Mouse (Mus musculus): ENCODE measurements at regions not wholly inside any gene's neighbourhood (a gene's known extent, or its start where the extent isn't known, plus 50 kb on each side); places are given as distances from the start of the nearest gene placed in this dataset.

DNA sequence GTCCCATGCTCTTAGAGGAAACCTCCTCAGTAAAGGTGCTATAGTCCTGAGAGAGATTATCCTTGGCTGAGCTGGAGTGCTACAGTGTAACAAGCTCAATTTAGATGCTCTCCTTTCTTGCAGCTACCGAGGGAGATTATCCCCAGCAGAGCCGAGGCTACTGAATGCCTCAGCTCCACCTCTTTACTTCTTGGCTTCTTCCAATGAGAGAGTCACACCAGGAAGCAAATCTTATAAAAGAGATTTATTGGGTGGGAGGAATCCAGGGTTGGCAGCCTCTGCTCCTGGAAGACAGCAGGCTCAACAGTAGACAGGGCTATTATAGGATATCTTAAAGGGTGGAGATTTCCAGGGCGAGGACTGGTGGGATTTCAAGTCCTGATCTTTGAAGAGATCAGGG lies 75.7 kb upstream of the Tnfaip3 start:
- WGBS = 60% methylated on average over 3 of the region's 3 CpGs
- TF ChIP-seq EP300 (IDR thresholded peaks at IDR 0.05; ENCODE audit: low read depth) = no peak
- no peak for TF ChIP-seq CTCF (IDR thresholded peaks at IDR 0.05; ENCODE audit: low read depth)

DNA sequence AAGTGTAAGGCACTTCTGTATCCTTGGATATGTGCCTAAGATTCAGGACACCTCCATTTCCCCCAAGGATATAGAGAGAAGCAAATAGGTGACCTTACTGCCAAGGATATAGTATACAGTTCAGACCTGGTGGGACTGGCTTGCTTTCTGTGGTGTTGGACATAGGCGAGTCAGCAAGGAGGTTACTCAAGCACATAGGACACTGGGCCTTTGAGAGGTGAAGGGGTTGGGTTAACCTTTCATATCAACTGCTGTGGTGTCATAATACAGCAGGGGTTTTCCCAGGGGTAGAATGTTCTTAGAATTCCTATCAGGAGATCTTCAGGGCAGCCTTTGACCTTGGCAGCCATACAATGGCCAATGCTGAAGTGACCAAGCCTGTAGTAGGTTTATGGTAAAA lies 71.5 kb upstream of the Tnfaip3 start:
- Histone ChIP-seq H3K4me1 (ENCODE audit: control insufficient read depth, insufficient read depth) (no peaks in the 10 kb centered on the region), H3K4me3 (ENCODE audit: low read depth, low read length) (no peak overlapping the region), H3K36me3 (replicated peaks; ENCODE audit: control insufficient read depth, insufficient read depth, low read length) (no peaks in the 10 kb centered on the region), H3K9ac (replicated peaks; ENCODE audit: low read depth, low read length) (no peak overlapping the region), H3K9me3 (replicated peaks; ENCODE audit: control insufficient read depth, low read length) (no peaks in the 10 kb centered on the region), H3K4me2 (ENCODE audit: low read depth, low read length) (no peak overlapping the region), H3K27ac (ENCODE audit: low read depth) (no peak overlapping the region), H3K27me3 (ENCODE audit: control insufficient read depth, insufficient read depth, low read length) (no peaks in the 10 kb centered on the region)
- DNase-seq (ENCODE audit: low spot score) (no peak), ATAC-seq (ENCODE audit: insufficient read depth, low read depth) (no peak)
- 75% methylated on average over 1 of the region's 1 CpGs for WGBS
- no peak for TF ChIP-seq CTCF (IDR thresholded peaks at IDR 0.05; ENCODE audit: low read depth)
- TF ChIP-seq EP300 (IDR thresholded peaks at IDR 0.05; ENCODE audit: low read depth) = no peak

More for the DNA sequence above, 75.7 kb upstream of the Tnfaip3 start:
- peaks cover 6% of the 10 kb centered on the region; the same call in 1 of the 2 replicates for H3K4me1 ChIP-seq (ENCODE audit: control insufficient read depth, insufficient read depth)
- DNase-seq (ENCODE audit: low spot score) (no peak), ATAC-seq (ENCODE audit: insufficient read depth, low read depth) (no peak)
- H3K27me3 ChIP-seq (ENCODE audit: control insufficient read depth, insufficient read depth, low read length) = no peaks in the 10 kb centered on the region
- no peak overlapping the region for H3K9ac ChIP-seq (replicated peaks; ENCODE audit: low read depth, low read length)
- no peaks in the 10 kb centered on the region for H3K36me3 ChIP-seq (replicated peaks; ENCODE audit: control insufficient read depth, insufficient read depth, low read length)
- no peak overlapping the region for H3K4me2 ChIP-seq (ENCODE audit: low read depth, low read length)
- H3K9me3 ChIP-seq (replicated peaks; ENCODE audit: control insufficient read depth, low read length) = no peaks in the 10 kb centered on the region
- H3K27ac ChIP-seq (ENCODE audit: low read depth) = no peak overlapping the region
- H3K4me3 ChIP-seq (ENCODE audit: low read depth, low read length) = no peak overlapping the region

DNA sequence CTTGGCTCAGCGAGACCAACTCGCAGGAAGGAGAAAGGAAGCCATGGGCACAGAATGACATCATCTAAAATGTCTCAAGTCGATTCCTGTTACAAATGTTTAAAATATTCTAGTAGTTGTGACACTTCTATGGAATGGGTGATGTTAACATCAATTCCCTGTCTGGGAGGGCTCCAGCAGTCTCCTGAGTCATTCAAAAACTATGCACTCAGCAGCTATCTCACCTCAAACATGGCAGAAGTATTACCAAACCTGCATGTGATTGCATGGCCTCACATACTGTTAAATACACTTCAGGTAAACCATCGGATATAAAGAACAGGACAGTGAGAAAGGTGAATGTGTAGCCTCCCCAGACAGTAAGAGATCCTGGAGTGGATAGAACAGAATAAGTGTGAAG lies 66.7 kb upstream of the Tnfaip3 start:
- no peak for DNase-seq (ENCODE audit: low spot score)
- no peak overlapping the region for H3K4me3 ChIP-seq (ENCODE audit: low read depth, low read length)
- TF ChIP-seq CTCF (IDR thresholded peaks at IDR 0.05; ENCODE audit: low read depth) = no peak
- TF ChIP-seq EP300 (IDR thresholded peaks at IDR 0.05; ENCODE audit: low read depth) = no peak
- no peak overlapping the region for H3K4me2 ChIP-seq (ENCODE audit: low read depth, low read length)
- H3K9me3 ChIP-seq (replicated peaks; ENCODE audit: control insufficient read depth, low read length) = no peaks in the 10 kb centered on the region
- 64% methylated on average over 4 of the region's 4 CpGs for WGBS
- no peak for ATAC-seq (ENCODE audit: insufficient read depth, low read depth)
- no peaks in the 10 kb centered on the region for H3K36me3 ChIP-seq (replicated peaks; ENCODE audit: control insufficient read depth, insufficient read depth, low read length)
- no peak overlapping the region for H3K27ac ChIP-seq (ENCODE audit: low read depth)
- H3K9ac ChIP-seq (replicated peaks; ENCODE audit: low read depth, low read length) = no peak overlapping the region
- H3K27me3 ChIP-seq (ENCODE audit: control insufficient read depth, insufficient read depth, low read length) = no peaks in the 10 kb centered on the region
- H3K4me1 ChIP-seq (ENCODE audit: control insufficient read depth, insufficient read depth) = no peaks in the 10 kb centered on the region

DNA sequence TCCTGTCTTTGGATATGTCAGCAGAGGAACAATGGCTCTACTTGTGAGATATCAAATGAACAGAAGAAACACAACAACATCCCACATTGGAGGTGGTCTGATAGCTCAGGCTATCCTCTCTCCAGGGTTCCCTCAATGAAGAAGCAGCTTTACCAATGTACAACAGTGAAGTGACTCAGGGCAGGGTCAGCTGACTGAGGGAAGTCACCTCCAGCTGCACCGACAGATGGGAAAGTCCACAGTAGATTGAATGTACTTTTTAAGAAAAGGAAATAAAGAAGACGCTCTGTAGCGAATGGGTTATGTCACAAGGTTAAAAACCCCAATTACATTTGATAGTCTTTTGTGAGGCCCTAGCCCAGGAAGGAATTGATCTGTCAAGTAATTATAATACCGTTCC lies 62.6 kb upstream of the Tnfaip3 start:
- no peaks in the 10 kb centered on the region for H3K4me1 ChIP-seq (ENCODE audit: control insufficient read depth, insufficient read depth)
- H3K4me3 ChIP-seq (ENCODE audit: low read depth, low read length) = no peak overlapping the region
- H3K4me2 ChIP-seq (ENCODE audit: low read depth, low read length) = no peak overlapping the region
- H3K27ac ChIP-seq (ENCODE audit: low read depth) = no peak overlapping the region
- H3K27me3 ChIP-seq (ENCODE audit: control insufficient read depth, insufficient read depth, low read length) = no peaks in the 10 kb centered on the region
- 84% methylated on average over 4 of the region's 4 CpGs for WGBS
- no peaks in the 10 kb centered on the region for H3K36me3 ChIP-seq (replicated peaks; ENCODE audit: control insufficient read depth, insufficient read depth, low read length)
- no peak for ATAC-seq (ENCODE audit: insufficient read depth, low read depth)
- TF ChIP-seq EP300 (IDR thresholded peaks at IDR 0.05; ENCODE audit: low read depth) (no peak), CTCF (IDR thresholded peaks at IDR 0.05; ENCODE audit: low read depth) (no peak)
- DNase-seq (ENCODE audit: low spot score) = no peak
- no peak overlapping the region for H3K9ac ChIP-seq (replicated peaks; ENCODE audit: low read depth, low read length)
- H3K9me3 ChIP-seq (replicated peaks; ENCODE audit: control insufficient read depth, low read length) = no peaks in the 10 kb centered on the region

DNA sequence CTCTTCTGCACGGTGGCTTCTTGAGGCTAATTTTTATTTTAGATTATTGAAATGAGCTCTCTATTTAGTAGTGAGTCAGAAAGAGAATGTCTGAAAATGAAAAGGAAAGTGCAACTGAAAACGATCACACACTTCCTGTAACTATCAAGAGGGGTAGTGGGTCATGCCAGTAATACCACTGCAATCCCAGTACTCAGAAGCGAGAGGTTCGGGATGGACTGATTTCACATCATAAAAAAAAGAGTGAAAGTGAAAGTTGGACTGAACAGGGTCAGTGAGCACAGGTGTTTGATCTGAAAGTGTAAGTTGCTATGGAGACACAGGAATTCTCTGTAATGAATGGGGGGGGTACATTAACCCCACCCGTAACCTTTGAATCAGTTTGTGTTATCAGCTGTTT lies 52.9 kb upstream of the Tnfaip3 start:
- ATAC-seq (ENCODE audit: insufficient read depth, low read depth) = no peak
- 83% methylated on average over 5 of the region's 5 CpGs for WGBS

DNA sequence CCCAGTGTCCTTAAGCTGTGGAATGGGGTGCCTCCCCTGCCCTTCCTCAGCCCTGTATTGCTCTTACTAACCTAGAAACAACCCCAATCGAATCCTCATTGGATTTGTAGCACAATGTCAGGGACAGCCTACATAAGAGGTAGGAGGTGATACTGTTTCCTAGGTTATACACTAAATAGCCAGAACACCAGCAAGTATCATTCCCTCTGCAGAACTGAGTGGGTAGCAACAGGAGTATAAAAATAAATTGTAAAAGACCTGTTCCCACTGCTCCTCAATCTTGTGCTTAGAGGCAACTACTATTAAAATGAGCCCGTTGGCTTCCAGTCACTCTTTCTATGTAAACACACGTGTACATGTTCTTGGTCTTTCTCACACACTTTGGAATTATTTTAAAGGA lies 52.2 kb upstream of the Tnfaip3 start:
- no peaks in the 10 kb centered on the region for H3K27me3 ChIP-seq (ENCODE audit: control insufficient read depth, insufficient read depth, low read length)
- TF ChIP-seq CTCF (IDR thresholded peaks at IDR 0.05; ENCODE audit: low read depth) (no peak), EP300 (IDR thresholded peaks at IDR 0.05; ENCODE audit: low read depth) (no peak)
- H3K4me2 ChIP-seq (ENCODE audit: low read depth, low read length) = no peak overlapping the region
- H3K36me3 ChIP-seq (replicated peaks; ENCODE audit: control insufficient read depth, insufficient read depth, low read length) = no peaks in the 10 kb centered on the region
- DNase-seq (ENCODE audit: low spot score) (no peak), ATAC-seq (ENCODE audit: insufficient read depth, low read depth) (no peak)
- no peaks in the 10 kb centered on the region for H3K9me3 ChIP-seq (replicated peaks; ENCODE audit: control insufficient read depth, low read length)
- no peak overlapping the region for H3K27ac ChIP-seq (ENCODE audit: low read depth)
- H3K9ac ChIP-seq (replicated peaks; ENCODE audit: low read depth, low read length) = no peak overlapping the region
- WGBS = 70% methylated on average over 3 of the region's 3 CpGs
- peaks cover 17% of the 10 kb centered on the region for H3K4me1 ChIP-seq (ENCODE audit: control insufficient read depth, insufficient read depth)
- H3K4me3 ChIP-seq (ENCODE audit: low read depth, low read length) = no peak overlapping the region

More for the DNA sequence above, 52.9 kb upstream of the Tnfaip3 start:
- no peak overlapping the region for H3K9ac ChIP-seq (replicated peaks; ENCODE audit: low read depth, low read length)
- no peaks in the 10 kb centered on the region for H3K27me3 ChIP-seq (ENCODE audit: control insufficient read depth, insufficient read depth, low read length)
- no peak overlapping the region for H3K27ac ChIP-seq (ENCODE audit: low read depth)
- TF ChIP-seq EP300 (IDR thresholded peaks at IDR 0.05; ENCODE audit: low read depth) = no peak
- TF ChIP-seq CTCF (IDR thresholded peaks at IDR 0.05; ENCODE audit: low read depth) = no peak
- no peaks in the 10 kb centered on the region for H3K9me3 ChIP-seq (replicated peaks; ENCODE audit: control insufficient read depth, low read length)
- H3K4me2 ChIP-seq (ENCODE audit: low read depth, low read length) = no peak overlapping the region
- no peak for DNase-seq (ENCODE audit: low spot score)
- H3K4me3 ChIP-seq (ENCODE audit: low read depth, low read length) = no peak overlapping the region
- peaks cover 10% of the 10 kb centered on the region for H3K4me1 ChIP-seq (ENCODE audit: control insufficient read depth, insufficient read depth)
- H3K36me3 ChIP-seq (replicated peaks; ENCODE audit: control insufficient read depth, insufficient read depth, low read length) = no peaks in the 10 kb centered on the region
